Mouse (Mus musculus) liver, embryonic 14.5 days (tissue): Measurements from ENCODE around the gene Mageb3. TPM values are rescaled to one million over a fixed set of nuclear protein-coding genes. Genes with fewer than 3 reads are reported as not detected.

Experiments
- ATAC-seq: fragments of 200-750 bp; cut with Nextera tagmentation; 2 replicates; pipeline ENCODE4 v1.8.0; 2017; ENCODE audit warnings: moderate number of reproducible peaks, mild to moderate bottlenecking, moderate library complexity; ENCODE audit not compliant: insufficient read depth
- DNase-seq, 3 experiments: peaks; one replicate each; pipeline ENCODE4 v3.0.0-alpha.2; 2012 to 2013; ENCODE audit warnings: low read depth in 3 of 3, low spot score in 3 of 3
- H3K27ac ChIP-seq: fragments of 300-500 bp; sonication (generic); 2 replicates; pipeline ENCODE4 v1.5.1; 2014; ENCODE audit warnings: moderate library complexity, mild to moderate bottlenecking, control low read depth, inconsistent platforms
- H3K27me3 ChIP-seq: fragments of 300-500 bp; sonication (generic); 2 replicates; pipeline ENCODE4 v1.6.1; 2014; ENCODE audit warnings: mild to moderate bottlenecking, low read length, moderate library complexity; ENCODE audit not compliant: control insufficient read depth, insufficient read depth
- H3K36me3 ChIP-seq: fragments of 300-500 bp; sonication (generic); replicated peaks from 2 replicates; pipeline ENCODE4 v1.6.1; 2014; ENCODE audit warnings: low read depth; ENCODE audit not compliant: control insufficient read depth, insufficient read depth
- H3K4me1 ChIP-seq, 2 experiments: fragments of 200-500 bp in 1 of 2; fragments of 300-500 bp in 1 of 2; sonication (generic) in 1 of 2; replicated peaks; 2 replicates each; pipeline ENCODE4 v1.6.1; 2012 to 2014; ENCODE audit warnings: antibody characterized with exemption in 1 of 2, inconsistent platforms in 1 of 2, low read length in 1 of 2; ENCODE audit not compliant: control insufficient read depth in 2 of 2, insufficient read depth in 2 of 2
- H3K4me2 ChIP-seq: fragments of 300-500 bp; sonication (generic); 2 replicates; pipeline ENCODE4 v1.6.1; 2014; ENCODE audit warnings: low read depth, mild to moderate bottlenecking, control low read depth, moderate library complexity
- H3K4me3 ChIP-seq, 2 experiments: fragments of 200-500 bp in 1 of 2; fragments of 300-500 bp in 1 of 2; sonication (generic) in 1 of 2; 2 replicates each; pipeline ENCODE4 v1.5.1; 2012 to 2014; ENCODE audit warnings: low read depth in 2 of 2, low read length in 2 of 2, mild to moderate bottlenecking in 2 of 2, control low read depth in 1 of 2, inconsistent platforms in 1 of 2, moderate library complexity in 1 of 2; ENCODE audit not compliant: insufficient read depth in 1 of 2
- H3K9ac ChIP-seq: fragments of 300-500 bp; sonication (generic); replicated peaks from 2 replicates; pipeline ENCODE4 v1.6.1; 2014; ENCODE audit warnings: mild to moderate bottlenecking, control low read depth, moderate library complexity
- H3K9me3 ChIP-seq: fragments of 300-500 bp; sonication (generic); 2 replicates; pipeline ENCODE4 v1.6.1; 2016; ENCODE audit warnings: low read length, mixed read lengths; ENCODE audit not compliant: control insufficient read depth
- CTCF ChIP-seq: IDR thresholded peaks from 2 replicates; pipeline ENCODE4 v1.5.1; 2016; ENCODE audit warnings: antibody characterized with exemption, low read depth, control low read depth
- EP300 ChIP-seq: IDR thresholded peaks from 2 replicates; pipeline ENCODE4 v1.6.1; 2016; ENCODE audit warnings: antibody characterized with exemption, low read depth
- WGBS: fragments of 180-500 bp; shearing (Covaris S2); extraction: QIAGEN DNeasy Blood & Tissue Kit; methylation state at CpG from one replicate; pipeline ENCODE4 v1.1.7; 2014; ENCODE audit not compliant: insufficient replicate concordance; 5-methylcytosine and 5-hydroxymethylcytosine counted together
- polyA plus RNA-seq, 2 experiments: library from polyadenylated mRNA; depleted of rRNA in 1 of 2; stranded (reverse) in 1 of 2; unstranded in 1 of 2; fragments of >200 nt; fragmentation: Nextera tagmentation in 1 of 2; extraction: Ambion mirVana in 1 of 2; gene quantifications; 2 replicates each; pipeline versions ENCODE4 v1.2.1 to v1.2.3; 2012 to 2014

The Mageb3 gene
- 0.04 and 0.08 TPM in 2 replicates for polyA plus RNA-seq (2012; rRNA removed)
- 0.06 and 0.08 TPM in 2 replicates for polyA plus RNA-seq (2014; fragmentation: Nextera tagmentation; extraction: Ambion mirVana)

DNA sequence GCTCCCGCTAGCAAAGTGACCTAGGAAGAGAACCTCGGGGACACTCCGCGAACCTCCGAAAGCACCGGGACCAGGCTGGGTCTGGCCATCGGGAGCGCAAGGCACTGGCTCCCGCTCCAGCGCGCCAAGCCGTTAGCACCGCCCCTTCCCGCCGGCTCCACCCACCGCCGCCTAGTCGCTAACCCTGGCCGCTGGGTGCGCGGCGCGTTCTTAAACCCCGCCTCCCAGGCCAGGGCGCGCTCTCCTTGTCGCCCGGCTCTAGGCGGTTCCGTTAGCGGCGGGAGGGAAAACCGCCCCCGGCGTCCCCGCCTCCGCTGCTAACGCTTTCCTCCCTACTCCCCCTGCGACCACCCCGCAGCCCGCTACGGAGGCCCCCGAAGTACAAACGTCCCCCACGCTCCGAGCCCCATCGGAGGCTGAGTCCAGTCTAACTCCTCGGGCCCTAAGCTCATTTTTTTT lies at the start of gene Mageb3, which contains the start of gene Ctdspl2:
Gene Mageb3, minus strand, starts transcription at position 328 of the 459 bp plus-strand sequence.
Gene Ctdspl2, plus strand, starts transcription at position 237 of the 459 bp plus-strand sequence.
- Histone ChIP-seq H3K9ac (peak within 1 kb of the TSS; percentile 85), H3K27me3 (no peaks in the 10 kb centered on the region), H3K4me3 (peak within 1 kb of the TSS; percentile 78 to 95), H3K27ac (peak within 1 kb of the TSS; percentile 85), H3K4me2 (peak within 1 kb of the TSS; percentile 85), H3K4me1 (peaks cover 10 to 13% of the 10 kb centered on the region in 2 experiments), H3K36me3 (peaks cover 12% of the 10 kb centered on the region), H3K9me3 (no peaks in the 10 kb centered on the region)
- under 1% methylated on average over 47 of the region's 48 CpGs for WGBS
- no peak for TF ChIP-seq CTCF
- peak; percentile 56; the same call in 1 of the 2 replicates for TF ChIP-seq EP300
- ATAC-seq (peak; percentile 96), DNase-seq (peak; percentile 87 to 90 (median 89))

- Histone ChIP-seq H3K4me1 (no peaks in the 10 kb centered on the region), H3K27ac (no peak overlapping the region), H3K4me3 (no peak overlapping the region), H3K36me3 (peaks cover 21% of the 10 kb centered on the region), H3K27me3 (no peaks in the 10 kb centered on the region), H3K4me2 (no peak overlapping the region), H3K9ac (no peak overlapping the region), H3K9me3 (no peaks in the 10 kb centered on the region)
- DNase-seq (no peak), ATAC-seq (no peak)
- no peak for TF ChIP-seq EP300
- TF ChIP-seq CTCF, result peak; percentile 20; the same call in 1 of the 2 replicates
- 79% methylated on average over 1 of the region's 1 CpGs for WGBS
Measured at GRCm38 (mm10) chr2:121995738-121996137, 39.8 kb upstream of the Mageb3 start.

- Histone ChIP-seq H3K4me2 (peak overlapping the region; percentile 85), H3K4me3 (peak overlapping the region; percentile 78 to 95), H3K4me1 (peaks cover 10 to 13% of the 10 kb centered on the region in 2 experiments), H3K36me3 (peaks cover 20% of the 10 kb centered on the region), H3K27ac (no peak overlapping the region), H3K9me3 (no peaks in the 10 kb centered on the region), H3K27me3 (no peaks in the 10 kb centered on the region), H3K9ac (peak overlapping the region; percentile 85)
- TF ChIP-seq CTCF, result no peak
- TF ChIP-seq EP300, result no peak
- DNase-seq (no peak), ATAC-seq (no peak)
- WGBS, result 4% methylated on average over 8 of the region's 8 CpGs
Measured at GRCm38 (mm10) chr2:121957216-121957792, 1.4 kb upstream of the Mageb3 start.

DNA sequence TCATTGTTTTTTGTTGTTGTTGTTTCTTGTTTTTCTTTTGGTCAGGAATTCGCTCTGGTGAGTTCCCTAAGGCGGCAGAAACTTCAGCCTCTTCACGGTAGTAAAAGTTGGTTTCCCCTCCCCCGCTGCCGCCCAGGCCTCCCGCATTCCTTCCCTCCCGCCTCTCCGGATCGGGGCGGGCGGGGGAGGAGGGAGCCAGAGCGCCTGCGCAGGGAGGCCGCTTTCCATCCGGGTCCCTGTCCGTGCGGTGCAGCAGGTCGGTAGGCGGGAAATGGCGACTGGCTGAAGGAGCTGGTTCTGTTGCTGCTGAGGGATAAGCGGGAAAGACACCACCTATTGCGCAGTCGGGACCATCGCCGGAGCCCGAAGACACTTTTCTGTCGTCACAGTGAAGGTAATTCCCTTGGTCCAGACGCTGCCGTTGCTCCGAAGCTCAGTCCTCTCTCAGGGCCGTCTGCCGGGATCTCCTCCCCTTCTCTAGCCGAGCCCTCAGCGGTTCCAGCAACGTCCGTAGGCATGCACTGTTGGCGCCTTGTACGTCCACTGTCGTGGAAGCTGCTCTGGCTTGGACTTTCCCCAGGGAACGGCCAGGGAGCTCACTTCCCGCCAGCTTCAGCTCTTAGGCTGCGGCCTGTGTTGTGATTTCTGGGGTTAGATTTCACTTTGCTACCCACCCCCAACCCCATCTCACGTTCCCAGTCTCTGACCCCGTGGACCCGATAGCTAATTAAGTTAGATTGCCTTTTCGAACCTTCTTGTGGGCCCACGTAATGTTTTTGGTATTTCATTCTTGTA lies 529 bp upstream of the Mageb3 start:
- Histone ChIP-seq H3K4me1 (peaks cover 10 to 13% of the 10 kb centered on the region in 2 experiments), H3K4me3 (peak overlapping the region; percentile 78 to 95), H3K9ac (peak overlapping the region; percentile 85), H3K27me3 (no peaks in the 10 kb centered on the region), H3K9me3 (no peaks in the 10 kb centered on the region), H3K36me3 (peaks cover 16% of the 10 kb centered on the region), H3K27ac (peak overlapping the region; percentile 85), H3K4me2 (peak overlapping the region; percentile 85)
- under 1% methylated on average over 47 of the region's 47 CpGs for WGBS
- peak; percentile 84 to 86 (median 84) for DNase-seq
- no peak for TF ChIP-seq EP300
- TF ChIP-seq CTCF, result no peak
- ATAC-seq, result peak; percentile 93
